Comparison of ENCODE assay signal across 13 mouse cellular contexts in genomic region chr1:160935551-160935950, GRCm38 (mm10). TPM values are rescaled to one million over a fixed set of nuclear protein-coding genes. Genes with fewer than 3 reads are reported as not detected.
A peak's percentile ranks its signal among the peaks of the same experiment; 100 is the strongest.
DNase-seq lines count a peak whose midpoint lies in the region; ATAC-seq and TF ChIP-seq lines count a peak whose summit lies in the region.
"Had no signal": no experiment of that assay in that cellular context is flagged by ENCODE, and none has a peak within 500 bp of the region (broad histone marks: within the 10 kb centered on the region; RNA-seq: fewer than 3 reads in every experiment).

No protein-coding gene starts in this region.

- H3K9ac ChIP-seq in hindbrain, embryonic 12.5 days, result no peak overlapping the region
- no peak overlapping the region for H3K9ac ChIP-seq in hindbrain, embryonic 11.5 days (ENCODE audit: low read depth, low read length)
- no peak overlapping the region for H3K9ac ChIP-seq in lung, embryonic 14.5 days
- no peak overlapping the region for H3K9ac ChIP-seq in midbrain, postnatal 0 days (replicated peaks; ENCODE audit: low read length, poor library complexity, severe bottlenecking)
- H3K9ac ChIP-seq: lung, embryonic 15.5 days had no signal

- H3K9me3 ChIP-seq in hindbrain, embryonic 12.5 days (replicated peaks), result no peaks in the 10 kb centered on the region
- no peaks in the 10 kb centered on the region for H3K9me3 ChIP-seq in hindbrain, embryonic 11.5 days (ENCODE audit: control insufficient read depth, low read length)
- no peaks in the 10 kb centered on the region for H3K9me3 ChIP-seq in lung, embryonic 14.5 days (ENCODE audit: low read depth, low read length)
- no peaks in the 10 kb centered on the region for H3K9me3 ChIP-seq in midbrain, postnatal 0 days (ENCODE audit: low read length)
- H3K9me3 ChIP-seq: lung, embryonic 15.5 days had no signal

- no peak for DNase-seq in hindbrain, embryonic 11.5 days (ENCODE audit: low spot score)
- peak; percentile 38 for DNase-seq in lung, embryonic 14.5 days
- DNase-seq in lung, postnatal 36 days, result no peak
- peak; percentile 15 for DNase-seq in ZHBTc4 (ENCODE audit: low read depth, low spot score)
- DNase-seq in midbrain, postnatal 0 days (ENCODE audit: low spot score), result peak; percentile 25
- no peak for DNase-seq in embryo, embryonic 9.5 days (ENCODE audit: extremely low spot score)
- no peak for DNase-seq in cerebellum, adult 11-12 months
- DNase-seq: adrenal gland, adult 8-10 months; cerebellum, adult 9-10 months; heart, adult 18-20 months had no signal

- no peaks in the 10 kb centered on the region for H3K4me1 ChIP-seq in hindbrain, embryonic 12.5 days
- no peaks in the 10 kb centered on the region for H3K4me1 ChIP-seq in hindbrain, embryonic 11.5 days (replicated peaks; ENCODE audit: control insufficient read depth, insufficient read depth, low read length)
- H3K4me1 ChIP-seq in lung, embryonic 14.5 days (ENCODE audit: insufficient read depth), result no peaks in the 10 kb centered on the region
- H3K4me1 ChIP-seq in midbrain, postnatal 0 days (ENCODE audit: insufficient read depth, low read length), result no peaks in the 10 kb centered on the region
- H3K4me1 ChIP-seq: lung, embryonic 15.5 days had no signal

- H3K27ac ChIP-seq in hindbrain, embryonic 12.5 days, result no peak overlapping the region
- no peak overlapping the region for H3K27ac ChIP-seq in hindbrain, embryonic 11.5 days (ENCODE audit: low read depth, low read length)
- no peak overlapping the region for H3K27ac ChIP-seq in lung, embryonic 14.5 days (ENCODE audit: low read depth)
- no peak overlapping the region for H3K27ac ChIP-seq in midbrain, postnatal 0 days (ENCODE audit: low read depth, low read length)
- H3K27ac ChIP-seq: lung, embryonic 15.5 days had no signal

- ATAC-seq in hindbrain, embryonic 12.5 days (ENCODE audit: low FRiP score), result peak; percentile 54; the same call in 1 of the 2 replicates
- no peak for ATAC-seq in hindbrain, embryonic 11.5 days (ENCODE audit: low FRiP score)
- peak; percentile 47; the same call in 1 of the 2 replicates for ATAC-seq in lung, embryonic 14.5 days (ENCODE audit: insufficient read depth)
- peak; percentile 38; the same call in 1 of the 2 replicates for ATAC-seq in midbrain, postnatal 0 days (ENCODE audit: low FRiP score)
- ATAC-seq: inflammation-experienced regulatory T-cells, adult 6 months had no signal

- peaks cover 24% of the 10 kb centered on the region for H3K36me3 ChIP-seq in hindbrain, embryonic 12.5 days
- H3K36me3 ChIP-seq in hindbrain, embryonic 11.5 days (ENCODE audit: control insufficient read depth, insufficient read depth, low read length), result no peaks in the 10 kb centered on the region
- H3K36me3 ChIP-seq in lung, embryonic 14.5 days (ENCODE audit: insufficient read depth), result peaks cover 53% of the 10 kb centered on the region
- peaks cover 5% of the 10 kb centered on the region for H3K36me3 ChIP-seq in midbrain, postnatal 0 days (ENCODE audit: insufficient read depth, low read length)

- no peaks in the 10 kb centered on the region for H3K27me3 ChIP-seq in hindbrain, embryonic 12.5 days
- H3K27me3 ChIP-seq in hindbrain, embryonic 11.5 days (ENCODE audit: control insufficient read depth, insufficient read depth, low read length), result no peaks in the 10 kb centered on the region
- no peaks in the 10 kb centered on the region for H3K27me3 ChIP-seq in lung, embryonic 14.5 days (ENCODE audit: insufficient read depth, low read length)
- no peaks in the 10 kb centered on the region for H3K27me3 ChIP-seq in midbrain, postnatal 0 days (ENCODE audit: insufficient read depth, low read length)
- H3K27me3 ChIP-seq: lung, embryonic 15.5 days had no signal

- 92% methylated on average over 6 of the region's 6 CpGs for WGBS in hindbrain, embryonic 12.5 days
- 94% methylated on average over 6 of the region's 6 CpGs for WGBS in hindbrain, embryonic 11.5 days
- 93% methylated on average over 6 of the region's 6 CpGs for WGBS in lung, embryonic 14.5 days
- 93% methylated on average over 6 of the region's 6 CpGs for WGBS in midbrain, postnatal 0 days

- H3K4me2 ChIP-seq in hindbrain, embryonic 12.5 days (replicated peaks), result no peak overlapping the region
- H3K4me2 ChIP-seq in hindbrain, embryonic 11.5 days (replicated peaks; ENCODE audit: low read depth, low read length), result no peak overlapping the region
- H3K4me2 ChIP-seq in lung, embryonic 14.5 days, result no peak overlapping the region
- H3K4me2 ChIP-seq in midbrain, postnatal 0 days (ENCODE audit: low read depth, low read length, poor library complexity, severe bottlenecking), result no peak overlapping the region
- H3K4me2 ChIP-seq: lung, embryonic 15.5 days had no signal

- TF ChIP-seq CTCF in lung, embryonic 14.5 days (IDR thresholded peaks at IDR 0.05; ENCODE audit: low read depth), result peak; percentile 36
- TF ChIP-seq CTCF in midbrain, postnatal 0 days (IDR thresholded peaks at IDR 0.05), result peak; percentile 78

- H3K4me3 ChIP-seq in hindbrain, embryonic 12.5 days, result no peak overlapping the region
- H3K4me3 ChIP-seq in hindbrain, embryonic 11.5 days (ENCODE audit: low read depth, low read length), result no peak overlapping the region
- no peak overlapping the region for H3K4me3 ChIP-seq in lung, embryonic 14.5 days (ENCODE audit: low read depth, low read length)
- no peak overlapping the region for H3K4me3 ChIP-seq in midbrain, postnatal 0 days (ENCODE audit: low read depth, low read length)
- H3K4me3 ChIP-seq: lung, embryonic 15.5 days had no signal

RNA-seq across cellular contexts. Expression of gene Rc3h1, which starts 29.3 kb away (rescaled TPM):
- 10.5 and 12.1 TPM in 2 replicates for polyA plus RNA-seq in hindbrain, embryonic 12.5 days (2016; fragmentation: Nextera tagmentation; extraction: Ambion mirVana)
- polyA plus RNA-seq in hindbrain, embryonic 11.5 days (2014; fragmentation: Nextera tagmentation; extraction: Ambion mirVana), result 9.1 and 15.4 TPM in 2 replicates
- polyA plus RNA-seq in lung, embryonic 14.5 days (2014; fragmentation: Nextera tagmentation; extraction: Ambion mirVana), result 11.1 and 11.4 TPM in 2 replicates
- 19.0 and 26.4 TPM in 2 replicates for total RNA-seq in midbrain, postnatal 0 days (2014; rRNA removed)
- polyA plus RNA-seq in midbrain, postnatal 0 days (2015; fragmentation: Nextera tagmentation; extraction: Ambion mirVana), result 4.3 and 5.9 TPM in 2 replicates

RNA-seq across cellular contexts. Expression of gene Serpinc1, which starts 42.8 kb away (rescaled TPM):
- polyA plus RNA-seq in hindbrain, embryonic 12.5 days (2016; fragmentation: Nextera tagmentation; extraction: Ambion mirVana), result 2.6 and 2.9 TPM in 2 replicates
- 1.7 and 2.0 TPM in 2 replicates for polyA plus RNA-seq in hindbrain, embryonic 11.5 days (2014; fragmentation: Nextera tagmentation; extraction: Ambion mirVana)
- polyA plus RNA-seq in lung, embryonic 14.5 days (2014; fragmentation: Nextera tagmentation; extraction: Ambion mirVana), result 1.3 and 1.6 TPM in 2 replicates
- 0.05 TPM in 1 of 2 replicates, not detected in the other for total RNA-seq in midbrain, postnatal 0 days (2014; rRNA removed)
- polyA plus RNA-seq in midbrain, postnatal 0 days (2015; fragmentation: Nextera tagmentation; extraction: Ambion mirVana), result 3.1 and 3.4 TPM in 2 replicates

Comparison
In these comparisons a context has a peak if more than half of its experiments do, and no peak if none do; other contexts are left out.
1. DNase-seq: peak in lung, embryonic 14.5 days (single experiment), ZHBTc4 (single experiment) and midbrain, postnatal 0 days (single experiment); none in hindbrain, embryonic 11.5 days (single experiment), lung, postnatal 36 days (single experiment), embryo, embryonic 9.5 days (single experiment) and cerebellum, adult 11-12 months (single experiment).